Mouse (Mus musculus) liver, embryonic 14.5 days (tissue): ENCODE data around the gene Nup43.

ENCODE experiments used
- CTCF ChIP-seq: IDR thresholded peaks from 2 replicates; pipeline ENCODE4 v1.5.1; 2016; ENCODE audit warnings: antibody characterized with exemption, low read depth, control low read depth
- EP300 ChIP-seq: IDR thresholded peaks from 2 replicates; pipeline ENCODE4 v1.6.1; 2016; ENCODE audit warnings: antibody characterized with exemption, low read depth

- TF ChIP-seq CTCF (no peak), EP300 (no peak)
Observed at GRCm38 (mm10) chr10:7623861-7624518, 43.3 kb upstream of the Nup43 start.
